Mouse (Mus musculus) cerebellum, postnatal 10 days (tissue): ENCODE results near the gene Zfp365.

Experiments
- DNase-seq, 2 experiments: peaks; one replicate each; pipeline ENCODE4 v3.0.0; 2021; ENCODE audit warnings: mixed read lengths in 2 of 2

The Zfp365 gene

GRCm38 (mm10) chr10:67901179-67901578 lies 11.3 kb downstream of the Zfp365 start:
- DNase-seq = no peak

- DNase-seq = no peak
Measured at GRCm38 (mm10) chr10:67898949-67899675, 13.3 kb downstream of the Zfp365 start.

DNA sequence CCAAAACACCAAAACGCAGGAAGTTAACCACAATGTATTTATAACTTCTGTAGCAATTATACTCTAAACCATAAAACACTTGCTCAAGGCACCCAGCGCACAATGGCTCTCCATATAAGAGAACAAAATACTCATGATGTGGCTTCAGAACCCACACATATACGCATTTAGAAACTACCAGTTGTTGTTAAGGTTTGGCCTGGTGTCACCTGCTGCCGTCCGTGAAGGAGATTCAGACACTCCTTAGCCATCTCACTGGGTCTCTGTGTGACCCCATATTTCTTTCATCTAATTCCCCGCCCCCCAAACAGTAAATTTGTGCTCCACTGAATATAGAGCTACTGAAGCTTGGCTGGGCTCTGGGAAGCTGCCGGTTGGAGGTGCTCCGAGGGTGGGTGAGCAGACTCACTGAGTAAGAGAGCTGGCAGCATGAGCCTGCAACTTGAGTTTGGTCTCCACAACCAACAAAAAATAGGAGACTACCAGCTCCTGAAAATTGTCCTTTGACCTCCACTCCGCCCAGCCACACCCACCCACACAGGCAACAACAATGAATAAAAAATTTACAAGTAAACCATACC lies 14.0 kb downstream of the Zfp365 start:
- no peak for DNase-seq

DNA sequence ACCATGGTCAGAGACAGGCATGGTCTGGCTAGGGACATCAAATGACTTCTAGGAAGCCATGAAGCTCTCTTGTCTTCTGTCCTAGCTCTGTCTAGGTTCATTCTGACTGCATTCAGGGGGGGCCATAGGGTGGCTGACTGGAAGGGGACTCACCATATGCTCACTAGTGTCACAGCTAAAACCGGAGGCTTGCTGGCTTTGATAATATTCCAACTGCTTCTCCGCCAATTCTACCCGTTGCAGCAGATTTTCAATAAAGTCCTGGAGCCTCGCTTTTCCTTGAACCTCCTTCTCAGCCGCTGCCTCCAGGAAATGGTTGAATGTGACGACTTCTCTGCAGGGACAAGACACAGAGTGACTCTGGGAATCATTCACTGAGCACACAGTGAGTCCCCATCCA lies 15.2 kb downstream of the Zfp365 start:
- peak in 1 of 2 experiments; percentile 17 for DNase-seq

- DNase-seq = no peak
Measured at GRCm38 (mm10) chr10:67894683-67895082, 17.8 kb downstream of the Zfp365 start.

- DNase-seq = peak; percentile 29 to 37
Measured at GRCm38 (mm10) chr10:67894059-67894458, 18.4 kb downstream of the Zfp365 start.

DNA sequence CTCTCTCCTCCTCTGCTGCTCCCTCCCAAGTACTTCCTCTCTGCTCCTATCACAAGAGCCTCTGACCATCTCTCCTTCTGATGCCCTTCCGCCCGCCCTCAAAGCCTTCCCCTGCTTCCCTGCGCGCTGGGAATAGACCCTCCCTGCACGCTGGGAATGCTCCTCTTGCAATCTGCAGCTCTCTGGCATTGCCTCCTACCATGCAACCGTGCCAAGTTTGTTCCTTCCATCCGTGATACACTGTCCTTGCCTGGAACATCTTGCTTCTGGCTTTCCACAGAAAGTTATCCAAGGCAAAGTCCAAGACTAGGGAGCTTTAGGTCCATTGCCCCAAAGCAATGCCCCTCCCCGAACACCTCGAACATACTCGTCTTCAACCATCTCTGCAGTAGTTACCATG lies 19.2 kb downstream of the Zfp365 start:
- peak; percentile 34 to 48 for DNase-seq

GRCm38 (mm10) chr10:67891126-67891525 lies 21.3 kb downstream of the Zfp365 start:
- no peak for DNase-seq

DNA sequence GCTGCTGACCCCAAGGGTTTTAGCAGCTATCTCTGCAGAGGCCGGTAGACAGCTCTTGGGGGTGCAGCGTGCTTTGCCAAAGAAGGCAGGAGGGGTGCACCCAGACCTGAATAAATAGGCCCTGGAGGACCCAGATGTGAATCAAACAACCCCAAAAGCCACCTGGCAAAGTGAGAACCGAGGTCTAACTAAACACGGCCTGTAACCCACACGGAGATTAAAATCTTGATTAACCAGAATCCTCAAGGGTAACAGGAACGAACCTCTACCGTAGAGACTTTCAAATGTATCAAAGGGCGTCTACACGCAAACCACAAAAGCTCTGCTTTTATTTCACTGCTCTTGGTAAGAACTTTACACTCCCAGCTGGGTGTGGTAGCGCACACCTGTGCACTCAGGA lies 24.5 kb downstream of the Zfp365 start:
- DNase-seq = no peak

GRCm38 (mm10) chr10:67880692-67881091 lies 31.8 kb downstream of the Zfp365 start:
- DNase-seq = no peak

GRCm38 (mm10) chr10:67871811-67872210 lies 40.7 kb downstream of the Zfp365 start:
- peak; percentile 88 to 92 for DNase-seq

DNA sequence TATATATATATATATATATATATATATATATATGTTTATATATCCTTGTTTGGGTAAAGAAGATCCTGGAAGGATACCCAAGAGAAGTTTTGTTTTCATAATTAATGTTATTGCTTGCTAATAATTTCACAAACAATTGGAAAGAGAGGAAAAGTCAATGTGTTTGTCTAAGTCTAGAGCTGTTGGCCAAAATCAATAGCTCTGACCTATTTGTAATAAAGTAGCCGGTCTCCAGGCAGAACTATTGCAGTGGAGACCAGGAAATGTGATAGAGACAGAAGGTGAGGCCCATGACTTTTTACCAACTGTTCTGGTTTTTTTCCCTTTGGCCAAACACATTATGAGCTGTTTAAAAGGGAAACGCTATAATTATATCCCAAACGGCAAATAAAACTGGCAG lies 44.2 kb downstream of the Zfp365 start:
- no peak for DNase-seq

DNA sequence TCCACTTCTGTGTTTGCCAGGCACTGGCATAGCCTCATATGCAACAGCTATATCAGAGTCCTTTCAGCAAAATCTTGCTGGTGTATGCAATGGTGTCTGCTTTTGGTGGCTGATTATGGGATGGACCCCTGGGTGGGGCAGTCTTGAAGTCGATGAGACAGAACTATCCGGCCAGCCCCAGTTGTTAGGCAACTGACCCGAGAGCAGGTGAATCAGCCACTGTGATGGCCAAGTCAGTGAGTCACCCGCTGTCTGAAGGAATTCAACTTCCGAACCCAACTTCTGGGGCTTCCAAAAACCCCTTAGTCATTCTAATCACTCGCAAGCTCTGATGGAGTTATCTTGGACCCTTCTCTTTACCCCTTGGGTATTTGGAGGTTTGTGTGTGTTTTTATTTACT lies 46.6 kb downstream of the Zfp365 start:
- DNase-seq = no peak

- DNase-seq = no peak
Measured at GRCm38 (mm10) chr10:67865063-67865462, 47.4 kb downstream of the Zfp365 start.

DNA sequence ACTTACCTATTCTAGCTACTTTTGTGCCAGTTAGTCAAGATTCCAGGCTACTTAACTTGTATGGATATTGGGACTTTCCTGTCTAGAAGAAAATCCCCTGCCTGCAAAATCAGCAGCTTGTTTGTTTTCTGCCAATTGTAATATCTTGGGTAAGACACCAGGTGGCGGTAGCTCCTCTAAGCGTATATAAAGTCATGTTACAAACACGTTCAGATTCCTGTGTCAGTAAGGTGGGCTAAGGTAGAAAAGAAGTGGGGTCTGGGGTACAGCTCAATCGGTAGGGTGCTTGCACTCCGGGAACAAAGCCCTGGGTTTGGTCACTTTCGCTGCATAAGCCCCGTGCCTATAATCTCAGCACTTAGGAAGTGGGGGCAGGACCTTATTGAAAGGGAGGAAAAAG lies 50.1 kb downstream of the Zfp365 start:
- peak; percentile 57 to 66 for DNase-seq

DNA sequence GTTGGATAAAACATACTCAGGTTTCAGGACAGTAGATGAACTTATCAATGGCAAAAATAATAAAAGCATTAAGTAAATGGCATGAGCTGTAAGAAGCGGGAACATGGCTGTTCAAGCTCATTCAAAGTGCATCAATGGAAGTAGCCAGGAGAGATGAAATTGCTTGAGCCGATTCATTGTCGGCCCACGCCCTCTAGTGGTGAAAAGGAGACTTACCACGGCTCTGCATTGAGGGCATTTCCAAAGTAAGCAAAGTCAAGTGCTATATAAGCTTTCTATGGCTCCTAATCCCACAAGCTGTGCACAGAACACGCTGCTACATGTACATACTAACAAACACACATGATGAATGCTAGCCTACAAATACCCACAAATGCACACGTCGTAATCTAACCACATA lies 53.6 kb downstream of the Zfp365 start:
- DNase-seq = peak; percentile 86 to 92

- DNase-seq = peak; percentile 45 to 65
Measured at GRCm38 (mm10) chr10:67857561-67857906, 54.9 kb downstream of the Zfp365 start.

DNA sequence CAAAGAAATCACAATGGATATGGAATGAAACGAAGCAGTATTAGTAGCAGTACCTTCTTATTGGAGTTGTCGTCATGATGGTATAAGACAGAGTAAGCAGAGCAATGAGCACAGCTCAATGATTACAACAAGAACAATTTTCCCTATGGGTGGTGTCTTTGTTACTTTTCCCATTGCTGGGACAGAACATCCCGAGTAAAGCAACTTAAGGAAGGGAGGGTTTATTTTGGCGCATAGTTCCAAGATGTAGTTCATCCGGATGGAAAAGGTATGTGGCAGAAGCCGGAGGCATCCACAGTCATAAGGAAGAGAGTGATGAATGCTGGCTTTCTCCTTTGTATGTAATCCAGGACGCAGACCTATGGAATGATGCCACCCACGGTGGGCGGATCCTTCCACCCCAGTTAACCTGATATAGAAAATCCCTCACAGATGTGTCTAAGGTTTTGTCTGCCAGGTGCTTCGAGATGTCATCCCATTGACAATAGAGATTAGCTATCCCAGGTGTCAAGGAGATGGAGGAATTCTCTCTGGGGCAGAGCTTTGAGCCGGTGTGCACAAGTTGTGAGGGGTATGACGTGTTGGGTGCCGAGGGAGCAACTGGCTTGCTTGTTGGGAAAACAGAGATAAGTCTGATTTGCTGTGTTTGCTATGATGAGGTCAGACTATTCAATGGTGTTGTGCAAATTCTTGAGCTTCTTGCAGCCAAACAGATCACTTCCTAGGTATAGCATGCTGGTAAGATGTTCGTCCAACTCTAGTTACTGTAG lies 55.5 kb downstream of the Zfp365 start:
- DNase-seq = no peak

GRCm38 (mm10) chr10:67855760-67856159 lies 56.7 kb downstream of the Zfp365 start:
- no peak for DNase-seq

- no peak for DNase-seq
Measured at GRCm38 (mm10) chr10:67852411-67852810, 60.1 kb downstream of the Zfp365 start.

- DNase-seq = no peak
Measured at GRCm38 (mm10) chr10:67851079-67851478, 61.4 kb downstream of the Zfp365 start.

- DNase-seq = peak in 1 of 2 experiments; percentile 16
Measured at GRCm38 (mm10) chr10:67846016-67846650, 66.3 kb downstream of the Zfp365 start.

DNA sequence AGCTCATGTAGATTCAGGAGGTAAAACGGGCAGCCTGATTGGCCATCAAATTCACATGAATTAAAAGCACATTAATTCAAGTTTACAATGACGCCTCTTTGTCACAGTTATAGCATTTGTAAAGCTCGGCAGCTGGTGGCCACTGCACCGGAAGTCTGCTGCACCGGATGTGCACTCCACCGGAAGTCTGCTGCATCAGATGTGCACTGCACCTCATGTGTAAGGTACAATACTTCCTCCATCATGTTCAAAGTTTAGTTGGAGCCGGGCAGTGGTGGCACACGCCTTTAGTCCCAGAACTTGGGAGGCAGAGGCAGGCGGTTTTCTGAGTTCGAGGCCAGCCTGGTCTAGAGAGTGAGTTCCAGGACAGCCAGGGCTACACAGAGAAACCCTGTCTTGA lies 70.9 kb downstream of the Zfp365 start:
- no peak for DNase-seq

GRCm38 (mm10) chr10:67840735-67841134 lies 71.7 kb downstream of the Zfp365 start:
- DNase-seq = no peak
